Mouse (Mus musculus) forebrain, postnatal 0 days (tissue): Measurements from ENCODE around the gene Armc10. TPM values are rescaled to one million over a fixed set of nuclear protein-coding genes. Genes with fewer than 3 reads are reported as not detected.
A peak's percentile ranks its signal among the peaks of the same experiment; 100 is the strongest.

Experiments
- ATAC-seq: fragments of 200-750 bp; cut with Nextera tagmentation; 2 replicates; pipeline ENCODE4 v1.8.0; 2017; ENCODE audit warnings: mild to moderate bottlenecking, moderate library complexity
- DNase-seq: peaks from one replicate; pipeline ENCODE4 v3.0.0-alpha.2; 2015
- H3K27ac ChIP-seq: fragments of 300-500 bp; sonication (generic); 2 replicates; pipeline ENCODE4 v1.5.1; 2014; ENCODE audit warnings: low read depth, mild to moderate bottlenecking, antibody characterized with exemption, low read length, moderate library complexity, mixed read lengths
- H3K27me3 ChIP-seq: fragments of 300-500 bp; sonication (generic); 2 replicates; pipeline ENCODE4 v1.6.1; 2014; ENCODE audit warnings: mild to moderate bottlenecking, low read length, mixed read lengths; ENCODE audit not compliant: insufficient read depth
- H3K36me3 ChIP-seq: fragments of 300-500 bp; sonication (generic); 2 replicates; pipeline ENCODE4 v1.6.1; 2014; ENCODE audit warnings: mild to moderate bottlenecking, moderate library complexity; ENCODE audit not compliant: insufficient read depth
- H3K4me1 ChIP-seq: fragments of 300-500 bp; sonication (generic); 2 replicates; pipeline ENCODE4 v1.6.1; 2014; ENCODE audit warnings: antibody characterized with exemption; ENCODE audit not compliant: insufficient read depth
- H3K4me2 ChIP-seq: fragments of 300-500 bp; sonication (generic); 2 replicates; pipeline ENCODE4 v1.6.1; 2014; ENCODE audit warnings: low read depth, mild to moderate bottlenecking, moderate library complexity
- H3K4me3 ChIP-seq: fragments of 300-500 bp; sonication (generic); 2 replicates; pipeline ENCODE4 v1.5.1; 2014; ENCODE audit warnings: low read depth, low read length, mixed read lengths
- H3K9ac ChIP-seq: fragments of 300-500 bp; sonication (generic); 2 replicates; pipeline ENCODE4 v1.6.1; 2014; ENCODE audit warnings: mild to moderate bottlenecking
- H3K9me3 ChIP-seq: fragments of 300-500 bp; sonication (generic); 2 replicates; pipeline ENCODE4 v1.6.1; 2016; ENCODE audit warnings: low read length
- CTCF ChIP-seq: sonication (generic); IDR thresholded peaks from 2 replicates; pipeline ENCODE4 v1.5.1; 2016; ENCODE audit warnings: antibody characterized with exemption, control low read depth, low read depth
- WGBS: fragments of 180-500 bp; shearing (Covaris S2); extraction: QIAGEN DNeasy Blood & Tissue Kit; methylation state at CpG from one replicate; pipeline ENCODE4 v1.1.7; 2014; 5-methylcytosine and 5-hydroxymethylcytosine counted together
- polyA plus RNA-seq: library from polyadenylated mRNA; unstranded; fragments of >200 nt; fragmentation: Nextera tagmentation; extraction: Ambion mirVana; gene quantifications from 2 replicates; pipeline ENCODE4 v1.2.1, GENCODE M21; 2015
- total RNA-seq: library from RNA; depleted of rRNA; stranded (reverse); fragments of >200 nt; gene quantifications from 2 replicates; pipeline ENCODE4 v1.2.3, GENCODE M21; 2014

The Armc10 gene
- total and polyA plus RNA-seq, 2 experiments from 2014 or later, result 48.8 to 108 TPM

- no peaks in the 10 kb centered on the region for H3K27me3 ChIP-seq
- H3K36me3 ChIP-seq, result peaks cover 7% of the 10 kb centered on the region; the same call in 1 of the 2 replicates
- ATAC-seq, result no peak
- H3K9ac ChIP-seq, result no peak overlapping the region
- 89% methylated on average over 6 of the region's 6 CpGs for WGBS
- H3K4me1 ChIP-seq, result no peaks in the 10 kb centered on the region
- no peaks in the 10 kb centered on the region for H3K9me3 ChIP-seq
- DNase-seq, result no peak
- no peak overlapping the region for H3K27ac ChIP-seq
- TF ChIP-seq CTCF, result no peak
- no peak overlapping the region for H3K4me2 ChIP-seq
- H3K4me3 ChIP-seq, result no peak overlapping the region
Measured at GRCm38 (mm10) chr5:21677939-21678338, 32.3 kb downstream of the Armc10 start.

GRCm38 (mm10) chr5:21678363-21678762, 32.8 kb downstream of the Armc10 start:
- ATAC-seq (no peak), DNase-seq (no peak)
- no peak for TF ChIP-seq CTCF
- H3K27ac ChIP-seq, result no peak overlapping the region
- 95% methylated on average over 9 of the region's 9 CpGs for WGBS
- no peaks in the 10 kb centered on the region for H3K4me1 ChIP-seq
- H3K36me3 ChIP-seq, result peaks cover 7% of the 10 kb centered on the region; the same call in 1 of the 2 replicates
- no peak overlapping the region for H3K4me2 ChIP-seq
- H3K9ac ChIP-seq, result no peak overlapping the region
- no peaks in the 10 kb centered on the region for H3K9me3 ChIP-seq
- H3K4me3 ChIP-seq, result no peak overlapping the region
- H3K27me3 ChIP-seq, result no peaks in the 10 kb centered on the region

GRCm38 (mm10) chr5:21680029-21680428, 34.4 kb downstream of the Armc10 start:
- 76% methylated on average over 4 of the region's 4 CpGs for WGBS
- no peak for DNase-seq
- no peak for TF ChIP-seq CTCF
- Histone ChIP-seq H3K27me3 (no peaks in the 10 kb centered on the region), H3K36me3 (peaks cover 6% of the 10 kb centered on the region; the same call in 1 of the 2 replicates), H3K4me1 (no peaks in the 10 kb centered on the region), H3K9me3 (no peaks in the 10 kb centered on the region), H3K27ac (no peak overlapping the region), H3K4me3 (no peak overlapping the region), H3K4me2 (no peak overlapping the region), H3K9ac (no peak overlapping the region)
- ATAC-seq, result no peak

GRCm38 (mm10) chr5:21680940-21681339, 35.3 kb downstream of the Armc10 start:
- no peak overlapping the region for H3K27ac ChIP-seq
- H3K4me3 ChIP-seq, result no peak overlapping the region
- H3K27me3 ChIP-seq, result no peaks in the 10 kb centered on the region
- H3K9me3 ChIP-seq, result no peaks in the 10 kb centered on the region
- peak; percentile 66 for ATAC-seq
- no peak for DNase-seq
- H3K4me2 ChIP-seq, result no peak overlapping the region
- no peak for TF ChIP-seq CTCF
- H3K9ac ChIP-seq, result no peak overlapping the region
- no peaks in the 10 kb centered on the region for H3K4me1 ChIP-seq
- no peaks in the 10 kb centered on the region for H3K36me3 ChIP-seq
- 75% methylated on average over 5 of the region's 5 CpGs for WGBS

GRCm38 (mm10) chr5:21683811-21684210, 38.2 kb downstream of the Armc10 start:
- no peak overlapping the region for H3K27ac ChIP-seq
- ATAC-seq (no peak), DNase-seq (no peak)
- H3K4me3 ChIP-seq, result no peak overlapping the region
- H3K9ac ChIP-seq, result no peak overlapping the region
- H3K4me2 ChIP-seq, result no peak overlapping the region
- no peak for TF ChIP-seq CTCF
- H3K36me3 ChIP-seq, result no peaks in the 10 kb centered on the region
- WGBS, result 95% methylated on average over 9 of the region's 9 CpGs
- no peaks in the 10 kb centered on the region for H3K9me3 ChIP-seq
- no peaks in the 10 kb centered on the region for H3K27me3 ChIP-seq
- H3K4me1 ChIP-seq, result no peaks in the 10 kb centered on the region

- Histone ChIP-seq H3K27ac (no peak overlapping the region), H3K27me3 (no peaks in the 10 kb centered on the region), H3K4me1 (no peaks in the 10 kb centered on the region), H3K9me3 (no peaks in the 10 kb centered on the region), H3K9ac (no peak overlapping the region), H3K4me3 (no peak overlapping the region), H3K36me3 (no peaks in the 10 kb centered on the region), H3K4me2 (no peak overlapping the region)
- DNase-seq (no peak), ATAC-seq (no peak)
- TF ChIP-seq CTCF, result no peak
- WGBS, result 75% methylated on average over 10 of the region's 10 CpGs
Measured at GRCm38 (mm10) chr5:21685001-21685400, 39.4 kb downstream of the Armc10 start.

- H3K4me2 ChIP-seq, result no peak overlapping the region
- 44% methylated on average over 4 of the region's 4 CpGs for WGBS
- no peak for TF ChIP-seq CTCF
- H3K9ac ChIP-seq, result no peak overlapping the region
- no peak overlapping the region for H3K27ac ChIP-seq
- DNase-seq (peak; percentile 33), ATAC-seq (peak; percentile 66)
- no peaks in the 10 kb centered on the region for H3K9me3 ChIP-seq
- H3K27me3 ChIP-seq, result no peaks in the 10 kb centered on the region
- no peak overlapping the region for H3K4me3 ChIP-seq
- H3K36me3 ChIP-seq, result no peaks in the 10 kb centered on the region
- H3K4me1 ChIP-seq, result no peaks in the 10 kb centered on the region
Measured at GRCm38 (mm10) chr5:21687042-21687441, 41.4 kb downstream of the Armc10 start.

- no peak for ATAC-seq
- WGBS, result 94% methylated on average over 5 of the region's 5 CpGs
- no peaks in the 10 kb centered on the region for H3K4me1 ChIP-seq
Measured at GRCm38 (mm10) chr5:21692230-21692629, 46.6 kb downstream of the Armc10 start.

More at GRCm38 (mm10) chr5:21692230-21692629, 46.6 kb downstream of the Armc10 start:
- no peak overlapping the region for H3K4me2 ChIP-seq
- no peak for DNase-seq
- H3K27me3 ChIP-seq, result no peaks in the 10 kb centered on the region
- H3K9ac ChIP-seq, result no peak overlapping the region
- H3K27ac ChIP-seq, result no peak overlapping the region
- TF ChIP-seq CTCF, result no peak
- H3K9me3 ChIP-seq, result no peaks in the 10 kb centered on the region
- H3K36me3 ChIP-seq, result no peaks in the 10 kb centered on the region
- no peak overlapping the region for H3K4me3 ChIP-seq
